Mouse (Mus musculus): ENCODE results near the gene Ttc7b.

Gene Ttc7b

GRCm38 (mm10) chr12:100527241-100527640, 6.6 kb upstream of the Ttc7b start:
- no peak for DNase-seq (ENCODE audit: extremely low spot score, low read depth, low spot score)

GRCm38 (mm10) chr12:100525939-100526338, 5.3 kb upstream of the Ttc7b start:
- DNase-seq (ENCODE audit: extremely low spot score, low read depth, low spot score) = no peak

GRCm38 (mm10) chr12:100520077-100520793, 391 bp downstream of the Ttc7b start:
- DNase-seq (ENCODE audit: extremely low spot score, low read depth, low spot score) = no peak

GRCm38 (mm10) chr12:100519684-100520076, 946 bp downstream of the Ttc7b start:
- DNase-seq (ENCODE audit: extremely low spot score, low read depth, low spot score) = no peak

- DNase-seq (ENCODE audit: extremely low spot score, low read depth, low spot score) = no peak
Measured at GRCm38 (mm10) chr12:100517371-100517770, 3.3 kb downstream of the Ttc7b start.

GRCm38 (mm10) chr12:100516161-100516838, 4.3 kb downstream of the Ttc7b start:
- DNase-seq (ENCODE audit: extremely low spot score, low read depth, low spot score) = no peak

- no peak for DNase-seq (ENCODE audit: extremely low spot score, low read depth, low spot score)
Measured at GRCm38 (mm10) chr12:100515493-100515892, 5.1 kb downstream of the Ttc7b start.

GRCm38 (mm10) chr12:100514611-100515010, 6.0 kb downstream of the Ttc7b start:
- no peak for DNase-seq (ENCODE audit: extremely low spot score, low read depth, low spot score)

- no peak for DNase-seq (ENCODE audit: extremely low spot score, low read depth, low spot score)
Measured at GRCm38 (mm10) chr12:100513131-100513530, 7.5 kb downstream of the Ttc7b start.

GRCm38 (mm10) chr12:100512641-100513040, 8.0 kb downstream of the Ttc7b start:
- DNase-seq (ENCODE audit: extremely low spot score, low read depth, low spot score) = no peak

GRCm38 (mm10) chr12:100509615-100510282, 10.9 kb downstream of the Ttc7b start:
- no peak for DNase-seq (ENCODE audit: extremely low spot score, low read depth, low spot score)

- no peak for DNase-seq (ENCODE audit: extremely low spot score, low read depth, low spot score)
Measured at GRCm38 (mm10) chr12:100508668-100509067, 12.0 kb downstream of the Ttc7b start.

- no peak for DNase-seq (ENCODE audit: extremely low spot score, low read depth, low spot score)
Measured at GRCm38 (mm10) chr12:100505484-100505883, 15.1 kb downstream of the Ttc7b start.

- no peak for DNase-seq (ENCODE audit: extremely low spot score, low read depth, low spot score)
Measured at GRCm38 (mm10) chr12:100504585-100504984, 16.0 kb downstream of the Ttc7b start.

- DNase-seq (ENCODE audit: extremely low spot score, low read depth, low spot score) = no peak
Measured at GRCm38 (mm10) chr12:100503659-100504058, 17.0 kb downstream of the Ttc7b start.

GRCm38 (mm10) chr12:100502544-100502943, 18.1 kb downstream of the Ttc7b start:
- DNase-seq (ENCODE audit: extremely low spot score, low read depth, low spot score) = no peak

- DNase-seq (ENCODE audit: extremely low spot score, low read depth, low spot score) = no peak
Measured at GRCm38 (mm10) chr12:100501261-100501660, 19.4 kb downstream of the Ttc7b start.

- DNase-seq (ENCODE audit: extremely low spot score, low read depth, low spot score) = no peak
Measured at GRCm38 (mm10) chr12:100499469-100499868, 21.2 kb downstream of the Ttc7b start.

- DNase-seq (ENCODE audit: extremely low spot score, low read depth, low spot score) = no peak
Measured at GRCm38 (mm10) chr12:100498006-100498405, 22.6 kb downstream of the Ttc7b start.

GRCm38 (mm10) chr12:100495083-100495482, 25.5 kb downstream of the Ttc7b start:
- no peak for DNase-seq (ENCODE audit: extremely low spot score, low read depth, low spot score)

- DNase-seq (ENCODE audit: extremely low spot score, low read depth, low spot score) = no peak
Measured at GRCm38 (mm10) chr12:100493211-100493610, 27.4 kb downstream of the Ttc7b start.

GRCm38 (mm10) chr12:100492676-100493075, 27.9 kb downstream of the Ttc7b start:
- DNase-seq (ENCODE audit: extremely low spot score, low read depth, low spot score) = no peak
